In the genomic region with DNA sequence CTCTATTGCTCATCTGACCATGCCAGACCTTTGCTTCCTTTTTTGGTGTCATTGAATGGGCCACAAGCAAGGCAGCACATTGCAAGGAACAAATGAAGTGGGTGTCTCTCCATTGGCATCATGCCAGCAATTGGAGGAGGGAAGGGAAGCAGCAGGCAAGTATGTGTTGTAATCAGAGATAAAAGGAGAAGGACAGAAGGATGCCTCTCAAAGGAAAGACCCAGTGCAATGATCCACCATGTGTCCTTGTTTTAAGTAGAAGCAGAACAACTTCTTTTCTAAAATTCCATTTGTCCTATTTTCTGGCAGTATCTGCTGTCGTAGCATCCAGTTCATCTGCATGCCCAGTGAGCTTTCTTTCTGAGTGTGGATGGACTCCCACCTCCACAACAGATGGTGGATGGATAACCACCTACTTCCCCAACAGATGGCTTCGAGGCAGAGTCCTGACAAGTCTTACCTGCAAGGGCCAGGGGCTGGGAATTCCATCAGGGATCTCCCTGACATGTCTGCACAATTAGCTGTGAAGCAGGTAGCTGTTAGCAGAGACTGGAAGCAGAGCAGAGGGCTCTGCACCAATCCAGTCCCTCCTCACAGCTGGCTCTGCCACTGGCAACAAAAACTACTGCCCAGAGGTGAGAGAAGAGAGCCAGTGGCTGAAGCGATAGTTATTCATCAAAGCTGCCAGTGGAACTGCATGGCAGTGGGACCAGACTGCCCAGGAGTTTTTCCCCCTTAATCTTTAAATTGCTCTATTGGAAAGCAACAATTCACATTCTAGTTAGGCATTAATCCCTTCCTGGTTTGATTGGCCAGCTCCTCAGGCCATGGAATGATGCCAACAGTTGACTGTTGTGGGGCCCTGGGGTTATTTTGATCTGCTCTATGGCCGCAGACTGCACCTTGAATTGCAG, we compare ENCODE assay signal across 11 mouse cellular contexts.
A peak's percentile ranks its signal among the peaks of the same experiment; 100 is the strongest.
DNase-seq lines count a peak whose midpoint lies in the region; ATAC-seq lines count a peak whose summit lies in the region.
"Had no signal": no experiment of that assay in that cellular context is flagged by ENCODE, and none has a peak within 500 bp of the region (broad histone marks: within the 10 kb centered on the region; RNA-seq: fewer than 3 reads in every experiment).

No protein-coding gene starts in this region.

- no peak overlapping the region for H3K9ac ChIP-seq in heart, embryonic 13.5 days
- no peak overlapping the region for H3K9ac ChIP-seq in forebrain, embryonic 15.5 days (replicated peaks)
- no peak overlapping the region for H3K9ac ChIP-seq in midbrain, embryonic 15.5 days
- H3K9ac ChIP-seq: stomach, embryonic 15.5 days had no signal

- peak overlapping the region; percentile 39 for H3K27ac ChIP-seq in heart, embryonic 13.5 days (replicated peaks)
- H3K27ac ChIP-seq in forebrain, embryonic 15.5 days (replicated peaks), result no peak overlapping the region
- no peak overlapping the region for H3K27ac ChIP-seq in midbrain, embryonic 15.5 days
- H3K27ac ChIP-seq: macrophage; stomach, embryonic 15.5 days had no signal

- 50% methylated on average over 4 of the region's 4 CpGs for WGBS in heart, embryonic 13.5 days
- WGBS in forebrain, embryonic 15.5 days, result 25% methylated on average over 4 of the region's 4 CpGs
- 52% methylated on average over 4 of the region's 4 CpGs for WGBS in midbrain, embryonic 15.5 days

- ATAC-seq in heart, embryonic 13.5 days (ENCODE audit: extremely low read depth, insufficient number of reproducible peaks, low FRiP score, low TSS enrichment), result no peak
- ATAC-seq in forebrain, embryonic 15.5 days (replicated peaks), result peak; percentile 41; the same call in 1 of the 2 replicates
- ATAC-seq in midbrain, embryonic 15.5 days (replicated peaks), result peak; percentile 62

- no peaks in the 10 kb centered on the region for H3K36me3 ChIP-seq in heart, embryonic 13.5 days
- H3K36me3 ChIP-seq in forebrain, embryonic 15.5 days, result no peaks in the 10 kb centered on the region
- no peaks in the 10 kb centered on the region for H3K36me3 ChIP-seq in midbrain, embryonic 15.5 days (replicated peaks)
- H3K36me3 ChIP-seq: stomach, embryonic 15.5 days had no signal

- no peaks in the 10 kb centered on the region for H3K9me3 ChIP-seq in heart, embryonic 13.5 days
- no peaks in the 10 kb centered on the region for H3K9me3 ChIP-seq in forebrain, embryonic 15.5 days
- H3K9me3 ChIP-seq in midbrain, embryonic 15.5 days, result no peaks in the 10 kb centered on the region
- H3K9me3 ChIP-seq: stomach, embryonic 15.5 days had no signal

- H3K4me1 ChIP-seq in heart, embryonic 13.5 days, result peaks cover 14% of the 10 kb centered on the region
- H3K4me1 ChIP-seq in forebrain, embryonic 15.5 days, result peaks cover 9% of the 10 kb centered on the region
- H3K4me1 ChIP-seq in midbrain, embryonic 15.5 days, result peaks cover 9% of the 10 kb centered on the region; the same call in 1 of the 2 replicates
- H3K4me1 ChIP-seq: stomach, embryonic 15.5 days had no signal

- H3K4me2 ChIP-seq in heart, embryonic 13.5 days, result no peak overlapping the region
- H3K4me2 ChIP-seq in forebrain, embryonic 15.5 days (replicated peaks), result no peak overlapping the region
- H3K4me2 ChIP-seq in midbrain, embryonic 15.5 days, result no peak overlapping the region
- H3K4me2 ChIP-seq: stomach, embryonic 15.5 days had no signal

- H3K4me3 ChIP-seq in heart, embryonic 13.5 days, result no peak overlapping the region
- H3K4me3 ChIP-seq in forebrain, embryonic 15.5 days, result no peak overlapping the region
- H3K4me3 ChIP-seq in midbrain, embryonic 15.5 days, result no peak overlapping the region
- H3K4me3 ChIP-seq: erythroblast, embryonic 14.5 days; stomach, embryonic 15.5 days had no signal

- intact Hi-C loops in heart, postnatal 25 days (cut with DNase I), result no loop called here

- no peak for DNase-seq in heart, postnatal 25 days (ENCODE audit: low spot score)
- DNase-seq in brain, adult 2 months (ENCODE audit: low read depth, low spot score), result peak; percentile 98
- DNase-seq in layer of hippocampus, adult 18-20 months (ENCODE audit: low spot score in 2 of 2), result peak; percentile 46 to 77
- DNase-seq in neural tube, embryonic 10.5 days (ENCODE audit: extremely low spot score, low spot score), result no peak
- no peak for DNase-seq in spleen, adult 12 weeks (ENCODE audit: low spot score)

- no peaks in the 10 kb centered on the region for H3K27me3 ChIP-seq in heart, embryonic 13.5 days (replicated peaks)
- no peaks in the 10 kb centered on the region for H3K27me3 ChIP-seq in forebrain, embryonic 15.5 days
- H3K27me3 ChIP-seq in midbrain, embryonic 15.5 days (replicated peaks), result no peaks in the 10 kb centered on the region
- H3K27me3 ChIP-seq: stomach, embryonic 15.5 days had no signal

Comparison
In these comparisons a context has a peak if more than half of its experiments do, and no peak if none do; other contexts are left out.
1. DNase-seq: peak in brain, adult 2 months (single experiment) and layer of hippocampus, adult 18-20 months (2 of 2); none in heart, postnatal 25 days (single experiment), neural tube, embryonic 10.5 days (single experiment) and spleen, adult 12 weeks (single experiment).